Mouse (Mus musculus) lung, embryonic 14.5 days (tissue): ENCODE results near the gene Dusp7. TPM values are rescaled to one million over a fixed set of nuclear protein-coding genes. Genes with fewer than 3 reads are reported as not detected.

ENCODE experiments used
- ATAC-seq: fragments of 200-750 bp; cut with Nextera tagmentation; 2 replicates; pipeline ENCODE4 v1.8.0; 2017; ENCODE audit warnings: mild to moderate bottlenecking, moderate TSS enrichment, moderate library complexity; ENCODE audit not compliant: insufficient read depth
- DNase-seq: peaks from one replicate; pipeline ENCODE4 v3.0.0-alpha.2; 2015
- H3K27ac ChIP-seq: fragments of 300-500 bp; sonication (generic); 2 replicates; pipeline ENCODE4 v1.5.1; 2014; ENCODE audit warnings: low read depth, mild to moderate bottlenecking, moderate library complexity
- H3K27me3 ChIP-seq: fragments of 300-500 bp; sonication (generic); 2 replicates; pipeline ENCODE4 v1.6.1; 2014; ENCODE audit warnings: low read length, control low read depth; ENCODE audit not compliant: insufficient read depth
- H3K36me3 ChIP-seq: fragments of 300-500 bp; sonication (generic); 2 replicates; pipeline ENCODE4 v1.6.1; 2014; ENCODE audit warnings: control low read depth; ENCODE audit not compliant: insufficient read depth
- H3K4me1 ChIP-seq: fragments of 300-500 bp; sonication (generic); 2 replicates; pipeline ENCODE4 v1.6.1; 2014; ENCODE audit warnings: antibody characterized with exemption, control low read depth; ENCODE audit not compliant: insufficient read depth
- H3K4me2 ChIP-seq: fragments of 300-500 bp; sonication (generic); 2 replicates; pipeline ENCODE4 v1.6.1; 2014; ENCODE audit warnings: mild to moderate bottlenecking
- H3K4me3 ChIP-seq: fragments of 300-500 bp; sonication (generic); 2 replicates; pipeline ENCODE4 v1.5.1; 2014; ENCODE audit warnings: low read depth, low read length
- H3K9ac ChIP-seq: fragments of 300-500 bp; sonication (generic); 2 replicates; pipeline ENCODE4 v1.6.1; 2014
- H3K9me3 ChIP-seq: fragments of 300-500 bp; sonication (generic); 2 replicates; pipeline ENCODE4 v1.6.1; 2016; ENCODE audit warnings: low read depth, low read length, control low read depth
- CTCF ChIP-seq: IDR thresholded peaks from 2 replicates; pipeline ENCODE4 v1.5.1; 2016; ENCODE audit warnings: antibody characterized with exemption, low read depth
- WGBS: fragments of 180-500 bp; shearing (Covaris S2); extraction: QIAGEN DNeasy Blood & Tissue Kit; methylation state at CpG from one replicate; pipeline ENCODE4 v1.1.7; 2014; 5-methylcytosine and 5-hydroxymethylcytosine counted together
- polyA plus RNA-seq: library from polyadenylated mRNA; unstranded; fragments of >200 nt; fragmentation: Nextera tagmentation; extraction: Ambion mirVana; gene quantifications from 2 replicates; pipeline ENCODE4 v1.2.1, GENCODE M21; 2014

Gene Dusp7
- polyA plus RNA-seq, 1 experiment from 2014 or later: 27.3 TPM

GRCm38 (mm10) chr9:106340501-106341312 lies 27.7 kb upstream of the Dusp7 start:
- TF ChIP-seq CTCF: no peak
- no peaks in the 10 kb centered on the region for H3K9me3 ChIP-seq
- H3K9ac ChIP-seq: peak overlapping the region; percentile 6; the same call in 1 of the 2 replicates
- 35% methylated on average over 13 of the region's 13 CpGs for WGBS
- ATAC-seq (no peak), DNase-seq (no peak)
- H3K4me1 ChIP-seq: peaks cover 53% of the 10 kb centered on the region
- H3K4me3 ChIP-seq: no peak overlapping the region
- no peak overlapping the region for H3K4me2 ChIP-seq
- no peaks in the 10 kb centered on the region for H3K27me3 ChIP-seq
- H3K27ac ChIP-seq: peak overlapping the region; percentile 55; the same call in 1 of the 2 replicates
- H3K36me3 ChIP-seq: no peaks in the 10 kb centered on the region

- no peaks in the 10 kb centered on the region for H3K27me3 ChIP-seq
- no peak overlapping the region for H3K9ac ChIP-seq
- peaks cover 53% of the 10 kb centered on the region for H3K4me1 ChIP-seq
- no peaks in the 10 kb centered on the region for H3K36me3 ChIP-seq
- no peak overlapping the region for H3K4me3 ChIP-seq
- no peak for TF ChIP-seq CTCF
- peak overlapping the region; percentile 55; the same call in 1 of the 2 replicates for H3K27ac ChIP-seq
- WGBS: 45% methylated on average over 3 of the region's 3 CpGs
- ATAC-seq (no peak), DNase-seq (no peak)
- H3K4me2 ChIP-seq: no peak overlapping the region
- no peaks in the 10 kb centered on the region for H3K9me3 ChIP-seq
Measured at GRCm38 (mm10) chr9:106341313-106341686, 27.1 kb upstream of the Dusp7 start.

DNA sequence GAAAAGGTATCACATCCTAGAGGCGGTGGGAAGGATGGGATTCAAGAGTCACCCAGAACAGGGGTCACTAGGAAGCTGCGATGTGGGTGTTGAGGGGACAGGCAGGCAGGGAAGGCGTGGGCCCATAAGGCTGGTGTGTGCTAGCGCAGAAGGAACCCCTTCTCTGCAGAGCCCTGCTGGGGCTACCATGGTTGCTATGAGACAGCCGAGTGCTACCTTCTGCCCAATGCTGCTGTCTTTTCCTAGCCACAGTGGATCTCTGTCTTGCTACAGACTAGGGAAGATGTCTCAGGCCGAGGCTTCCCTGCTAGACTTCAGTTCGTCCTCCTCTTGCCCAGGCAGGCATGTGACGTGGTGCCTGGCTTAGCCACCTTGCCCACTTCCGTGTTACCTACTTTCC lies 25.9 kb upstream of the Dusp7 start:
- no peak for ATAC-seq
- Histone ChIP-seq H3K36me3 (no peaks in the 10 kb centered on the region), H3K4me1 (peaks cover 46% of the 10 kb centered on the region), H3K4me3 (no peak overlapping the region), H3K9me3 (no peaks in the 10 kb centered on the region), H3K9ac (no peak overlapping the region), H3K4me2 (no peak overlapping the region), H3K27me3 (no peaks in the 10 kb centered on the region), H3K27ac (no peak overlapping the region)
- no peak for DNase-seq
- TF ChIP-seq CTCF: no peak
- 86% methylated on average over 9 of the region's 9 CpGs for WGBS

DNA sequence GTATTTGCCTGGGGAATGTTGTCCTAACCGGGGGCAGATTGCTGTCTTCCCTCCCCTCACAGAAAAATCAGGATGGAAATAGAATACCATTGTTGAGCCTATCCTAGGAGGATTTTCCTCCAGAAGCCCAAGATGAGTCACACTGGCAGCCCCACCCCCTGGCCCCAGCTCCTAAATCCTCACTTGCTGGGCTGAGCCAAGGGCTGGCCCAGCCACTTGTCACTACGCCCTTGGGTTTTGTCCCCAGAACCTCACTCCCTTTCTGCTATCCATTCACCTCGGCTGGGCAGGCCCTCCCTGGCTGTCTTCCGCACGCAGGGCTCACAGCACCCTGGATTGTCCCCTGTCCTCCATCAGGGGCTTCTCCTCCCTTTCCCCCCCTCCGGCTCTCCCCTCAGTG lies 23.3 kb upstream of the Dusp7 start:
- no peak for ATAC-seq
- Histone ChIP-seq H3K9me3 (no peaks in the 10 kb centered on the region), H3K27ac (no peak overlapping the region), H3K9ac (no peak overlapping the region), H3K36me3 (no peaks in the 10 kb centered on the region), H3K4me2 (no peak overlapping the region), H3K4me1 (peaks cover 28% of the 10 kb centered on the region), H3K4me3 (no peak overlapping the region), H3K27me3 (no peaks in the 10 kb centered on the region)
- 53% methylated on average over 6 of the region's 6 CpGs for WGBS
- no peak for DNase-seq
- no peak for TF ChIP-seq CTCF

DNA sequence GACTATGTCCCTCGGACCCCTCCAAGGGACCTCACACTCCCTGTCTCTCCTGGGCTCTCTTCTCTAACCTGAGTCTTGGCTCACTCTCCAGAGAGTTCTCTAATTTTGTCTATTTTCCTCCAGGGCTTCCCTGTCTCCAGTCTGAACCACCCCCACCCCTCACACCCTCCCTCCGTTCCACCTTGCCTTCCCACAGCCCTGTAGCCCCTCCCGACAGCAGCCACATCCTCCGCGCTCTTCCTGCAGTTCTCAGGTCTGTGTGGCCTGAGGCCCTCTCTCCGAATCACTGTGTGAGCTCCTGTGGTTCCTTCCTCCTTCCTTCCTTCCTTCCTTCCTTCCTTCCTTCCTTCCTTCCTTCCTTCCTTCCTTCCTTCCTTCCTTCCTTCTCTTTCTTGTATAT lies 22.8 kb upstream of the Dusp7 start:
- DNase-seq (no peak), ATAC-seq (no peak)
- Histone ChIP-seq H3K27ac (no peak overlapping the region), H3K9ac (no peak overlapping the region), H3K4me3 (no peak overlapping the region), H3K9me3 (no peaks in the 10 kb centered on the region), H3K36me3 (no peaks in the 10 kb centered on the region), H3K4me2 (no peak overlapping the region), H3K4me1 (peaks cover 24% of the 10 kb centered on the region), H3K27me3 (no peaks in the 10 kb centered on the region)
- TF ChIP-seq CTCF: no peak
- 59% methylated on average over 6 of the region's 6 CpGs for WGBS

GRCm38 (mm10) chr9:106348281-106348680 lies 20.2 kb upstream of the Dusp7 start:
- no peaks in the 10 kb centered on the region for H3K27me3 ChIP-seq
- H3K4me1 ChIP-seq: peaks cover 13% of the 10 kb centered on the region
- H3K9ac ChIP-seq: no peak overlapping the region
- no peak overlapping the region for H3K27ac ChIP-seq
- no peak for TF ChIP-seq CTCF
- no peak overlapping the region for H3K4me2 ChIP-seq
- whole genome bisulfite sequencing: 64% methylated on average over 10 of the region's 10 CpGs
- H3K9me3 ChIP-seq: no peaks in the 10 kb centered on the region
- H3K4me3 ChIP-seq: no peak overlapping the region
- DNase-seq (no peak), ATAC-seq (no peak)
- no peaks in the 10 kb centered on the region for H3K36me3 ChIP-seq

- ATAC-seq: peak; percentile 58; the same call in 1 of the 2 replicates
- Histone ChIP-seq H3K36me3 (no peaks in the 10 kb centered on the region), H3K27me3 (no peaks in the 10 kb centered on the region), H3K4me1 (peaks cover 16% of the 10 kb centered on the region), H3K27ac (no peak overlapping the region), H3K4me3 (no peak overlapping the region), H3K9ac (no peak overlapping the region), H3K9me3 (no peaks in the 10 kb centered on the region), H3K4me2 (no peak overlapping the region)
- WGBS: 35% methylated on average over 2 of the region's 2 CpGs
- peak; percentile 65 for DNase-seq
- peak; percentile 68 for TF ChIP-seq CTCF
Measured at GRCm38 (mm10) chr9:106349075-106349474, 19.4 kb upstream of the Dusp7 start.
